Mouse (Mus musculus): Measurements from ENCODE around the gene Ccl24.

DNA sequence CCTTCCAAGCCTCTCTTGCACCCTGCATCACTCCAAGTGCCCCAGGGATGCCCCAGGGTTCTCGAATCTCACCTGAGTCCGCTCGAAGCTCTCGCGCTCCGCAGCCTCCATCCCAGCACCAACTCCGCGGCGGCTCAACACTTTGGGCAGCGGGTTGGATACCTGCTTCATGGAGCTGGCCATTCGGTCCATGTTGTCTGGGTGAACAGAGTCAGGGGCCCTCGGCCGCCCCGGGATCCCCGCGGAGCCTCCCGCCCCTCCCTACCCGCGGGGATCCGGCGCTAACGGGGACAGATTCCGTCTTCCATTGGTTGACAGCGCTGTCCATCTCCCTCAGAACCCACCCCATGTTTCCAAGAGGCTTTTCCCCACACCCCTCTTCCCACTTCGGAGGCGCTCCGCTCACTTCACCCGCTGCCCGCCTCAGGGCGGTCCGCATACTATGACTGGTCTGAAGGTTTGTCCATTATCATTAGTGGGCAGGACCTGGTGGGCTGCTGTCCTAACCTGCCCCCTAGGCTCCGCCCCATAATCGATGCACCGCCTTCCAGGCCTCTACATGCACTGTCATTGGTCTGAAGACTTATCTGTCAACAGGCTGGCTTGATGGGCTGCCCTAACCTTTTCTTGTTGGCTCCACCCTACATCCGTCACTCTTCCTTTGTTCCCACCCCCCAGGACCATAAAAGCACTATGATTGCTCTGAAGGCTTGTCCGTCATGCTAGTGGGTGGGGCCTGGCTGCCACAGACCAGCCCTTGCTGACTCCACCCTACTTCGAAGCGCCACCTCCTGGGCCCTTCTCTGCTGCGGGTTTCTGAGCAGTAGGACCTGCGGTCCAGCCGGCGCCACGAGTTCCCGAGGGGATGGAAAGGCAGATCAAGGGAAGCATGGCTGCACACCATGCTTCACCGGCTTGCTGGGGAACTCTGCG is 27.7 kb downstream of the Ccl24 start, which contains the start of gene Hip1:
- TF ChIP-seq CTCF (IDR thresholded peaks at IDR 0.05) (peak; percentile 76), EP300 (IDR thresholded peaks at IDR 0.05) (no peak)
